Mouse (Mus musculus): ENCODE measurements at regions not wholly inside any gene's neighbourhood (a gene's known extent, or its start where the extent isn't known, plus 50 kb on each side); places are given as distances from the start of the nearest gene placed in this dataset.
A peak's percentile ranks its signal among the peaks of the same experiment; 100 is the strongest.

GRCm38 (mm10) chr10:96333224-96333623 is 196.8 kb downstream of the Gm5426 start:
- TF ChIP-seq CTCF (IDR thresholded peaks at IDR 0.05; ENCODE audit: extremely low read depth, insufficient read depth, insufficient read length, insufficient replicate concordance) (peak; percentile 52; the same call in 1 of the 2 replicates), POLR2A (IDR thresholded peaks at IDR 0.05; ENCODE audit: low read depth, low read length) (no peak)

All from spleen, adult 2 months (tissue).